Mouse (Mus musculus): ENCODE data around the gene Dpm1.

The Dpm1 gene

GRCm38 (mm10) chr2:168223326-168223725 is 7.1 kb downstream of the Dpm1 start:
- 68% methylated on average over 6 of the region's 6 CpGs for WGBS

GRCm38 (mm10) chr2:168213788-168214397 is 16.5 kb downstream of the Dpm1 start:
- WGBS = 53% methylated on average over 5 of the region's 5 CpGs

DNA sequence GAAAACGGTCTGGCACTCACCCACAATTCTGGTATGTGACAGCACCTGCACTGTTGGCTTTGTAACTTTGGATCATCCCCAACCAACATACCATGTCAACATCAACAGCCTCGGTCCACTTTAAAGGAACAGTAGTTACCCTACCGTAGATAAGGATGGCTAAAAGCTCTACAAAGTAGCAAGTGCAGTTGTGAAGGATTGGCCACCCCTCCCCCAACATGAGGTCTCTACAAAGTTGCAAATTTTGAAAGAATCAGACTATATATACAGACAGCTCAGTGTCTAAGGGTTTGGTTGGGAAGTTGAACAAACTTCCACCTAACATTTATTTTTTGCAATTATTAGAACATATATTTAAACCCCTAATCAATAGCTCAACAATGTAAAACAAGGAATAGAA is 22.5 kb downstream of the Dpm1 start:
- 91% methylated on average over 3 of the region's 3 CpGs for WGBS

- 1% methylated on average over 73 of the region's 89 CpGs for WGBS
Measured at GRCm38 (mm10) chr2:168206725-168207644, 23.4 kb downstream of the Dpm1 start, which contains the start of gene Adnp. TSS of gene Adnp (minus strand) at chr2:168207112.

DNA sequence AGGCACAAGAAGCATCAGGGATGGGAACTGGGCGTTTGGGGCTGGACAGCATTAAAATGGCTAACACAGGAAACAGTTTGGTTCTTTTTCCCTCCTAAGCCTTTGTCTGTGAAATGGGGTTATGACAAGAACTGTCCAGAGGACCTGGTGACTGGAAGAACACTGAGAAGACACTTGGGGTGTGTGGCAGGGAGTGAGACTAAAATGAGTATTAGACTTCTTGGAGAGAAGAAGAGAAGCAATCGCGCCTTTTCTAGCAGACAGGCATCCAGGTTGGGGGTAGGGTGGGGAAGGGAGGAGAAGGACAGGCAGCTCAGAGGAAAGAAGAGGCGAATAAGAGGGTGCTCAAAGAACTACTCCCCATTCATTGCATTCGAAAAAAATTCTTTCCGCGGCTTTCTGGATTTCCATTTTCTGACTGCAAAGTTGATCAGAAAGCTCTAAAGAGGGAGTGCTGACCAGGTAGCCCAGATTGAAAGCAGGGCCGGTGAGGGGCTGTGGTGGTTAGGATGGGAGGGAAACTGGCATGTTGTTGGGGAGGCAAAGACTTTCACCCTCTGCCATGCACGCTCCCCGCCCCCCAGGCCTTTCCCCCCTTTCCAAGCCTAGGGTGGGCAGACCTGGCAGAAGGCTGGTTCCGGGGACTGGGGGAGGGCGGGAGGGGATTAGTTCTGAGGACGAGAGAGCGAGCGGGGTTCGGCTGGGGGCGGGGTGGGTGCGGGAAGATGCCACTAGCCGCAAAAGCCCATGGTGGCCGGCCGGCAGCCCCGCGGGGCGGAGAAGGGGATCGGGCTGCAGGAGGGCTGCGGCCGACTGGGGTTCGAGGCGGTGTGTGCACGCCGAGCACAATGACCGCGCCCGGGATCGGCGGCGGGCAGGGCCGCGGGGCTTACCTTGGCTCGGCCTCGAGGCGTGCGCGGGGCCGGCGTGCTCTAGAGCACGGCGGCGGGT is 24.4 kb downstream of the Dpm1 start:
- WGBS = 1% methylated on average over 46 of the region's 49 CpGs

GRCm38 (mm10) chr2:168205265-168205664 is 25.1 kb downstream of the Dpm1 start:
- 2% methylated on average over 6 of the region's 6 CpGs for WGBS

GRCm38 (mm10) chr2:168204476-168204999 is 25.9 kb downstream of the Dpm1 start:
- WGBS = 39% methylated on average over 8 of the region's 8 CpGs

- WGBS = 60% methylated on average over 4 of the region's 5 CpGs
Measured at GRCm38 (mm10) chr2:168200014-168200691, 30.2 kb downstream of the Dpm1 start.

DNA sequence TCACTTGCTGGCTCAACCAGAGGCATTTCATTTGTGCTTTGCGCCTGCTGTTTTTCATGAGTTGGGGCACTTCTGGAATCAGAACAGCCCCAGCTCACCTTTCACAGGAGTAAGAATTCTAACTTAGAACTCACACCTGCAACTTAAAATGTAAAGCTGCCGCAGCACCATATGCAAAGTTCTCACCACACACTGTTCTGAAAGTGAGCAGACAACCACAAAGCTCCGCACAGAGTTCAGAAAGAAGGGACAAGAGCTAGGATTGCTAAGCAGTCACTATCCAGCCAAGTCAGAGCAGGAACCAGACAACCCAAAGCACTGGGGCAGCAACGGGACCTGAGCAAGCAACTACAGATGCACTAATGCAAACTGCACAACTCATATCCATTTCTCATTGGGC is 30.9 kb downstream of the Dpm1 start:
- WGBS = 41% methylated on average over 4 of the region's 4 CpGs

- WGBS = 55% methylated on average over 1 of the region's 1 CpGs
Measured at GRCm38 (mm10) chr2:168198421-168198820, 32.0 kb downstream of the Dpm1 start.

DNA sequence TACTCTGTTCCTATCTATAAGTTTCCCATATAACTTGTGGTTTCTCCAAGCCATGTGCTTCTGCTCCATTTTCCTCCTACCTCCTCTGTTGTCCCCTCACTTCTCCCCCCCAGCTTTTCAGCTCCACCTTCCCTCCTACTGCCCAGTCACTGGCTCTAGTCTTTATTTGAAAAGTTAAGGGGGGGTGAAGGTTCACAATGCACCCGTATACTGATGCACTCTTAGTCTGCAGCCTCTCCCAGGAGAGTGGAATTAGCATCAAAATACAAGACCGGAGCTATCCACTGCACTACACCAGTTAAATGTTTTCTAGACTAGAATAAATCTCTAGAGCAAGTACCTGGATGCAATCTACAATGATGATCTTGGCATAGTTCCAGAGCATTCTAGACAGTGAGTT is 34.7 kb downstream of the Dpm1 start:
- WGBS = 36% methylated on average over 2 of the region's 2 CpGs

GRCm38 (mm10) chr2:168193685-168194084 is 36.7 kb downstream of the Dpm1 start:
- 47% methylated on average over 2 of the region's 2 CpGs for whole genome bisulfite sequencing

- 61% methylated on average over 2 of the region's 2 CpGs for WGBS
Measured at GRCm38 (mm10) chr2:168191856-168192255, 38.5 kb downstream of the Dpm1 start.

GRCm38 (mm10) chr2:168175946-168176345 is 54.4 kb downstream of the Dpm1 start:
- 42% methylated on average over 7 of the region's 7 CpGs for WGBS

DNA sequence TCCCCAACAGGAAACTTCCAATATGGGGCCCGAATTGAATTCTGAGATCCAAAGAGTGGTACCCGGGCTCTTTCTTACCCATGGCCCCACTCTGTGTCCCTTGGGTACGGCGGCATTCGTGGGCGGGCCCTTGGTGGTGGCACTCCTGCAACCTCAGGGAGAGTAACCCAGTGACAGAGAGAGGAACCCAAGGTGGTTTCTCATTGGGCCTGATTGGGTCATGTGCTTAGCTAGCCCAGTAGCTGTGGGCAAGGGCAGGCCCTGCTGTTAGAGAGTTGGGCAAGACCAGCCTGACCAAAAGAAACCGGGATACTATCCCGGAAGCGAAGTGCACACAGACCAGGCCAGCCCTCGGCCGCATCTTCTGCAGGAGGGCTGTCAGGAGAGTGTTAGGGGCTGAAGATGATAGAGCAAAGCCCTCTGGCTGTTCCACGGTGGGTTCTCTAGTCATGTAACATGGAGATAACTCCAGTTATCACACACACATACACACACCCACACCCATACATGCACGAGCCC is 60.2 kb downstream of the Dpm1 start:
- 32% methylated on average over 13 of the region's 13 CpGs for WGBS

- 36% methylated on average over 9 of the region's 9 CpGs for WGBS
Measured at GRCm38 (mm10) chr2:168169800-168170113, 60.6 kb downstream of the Dpm1 start.

DNA sequence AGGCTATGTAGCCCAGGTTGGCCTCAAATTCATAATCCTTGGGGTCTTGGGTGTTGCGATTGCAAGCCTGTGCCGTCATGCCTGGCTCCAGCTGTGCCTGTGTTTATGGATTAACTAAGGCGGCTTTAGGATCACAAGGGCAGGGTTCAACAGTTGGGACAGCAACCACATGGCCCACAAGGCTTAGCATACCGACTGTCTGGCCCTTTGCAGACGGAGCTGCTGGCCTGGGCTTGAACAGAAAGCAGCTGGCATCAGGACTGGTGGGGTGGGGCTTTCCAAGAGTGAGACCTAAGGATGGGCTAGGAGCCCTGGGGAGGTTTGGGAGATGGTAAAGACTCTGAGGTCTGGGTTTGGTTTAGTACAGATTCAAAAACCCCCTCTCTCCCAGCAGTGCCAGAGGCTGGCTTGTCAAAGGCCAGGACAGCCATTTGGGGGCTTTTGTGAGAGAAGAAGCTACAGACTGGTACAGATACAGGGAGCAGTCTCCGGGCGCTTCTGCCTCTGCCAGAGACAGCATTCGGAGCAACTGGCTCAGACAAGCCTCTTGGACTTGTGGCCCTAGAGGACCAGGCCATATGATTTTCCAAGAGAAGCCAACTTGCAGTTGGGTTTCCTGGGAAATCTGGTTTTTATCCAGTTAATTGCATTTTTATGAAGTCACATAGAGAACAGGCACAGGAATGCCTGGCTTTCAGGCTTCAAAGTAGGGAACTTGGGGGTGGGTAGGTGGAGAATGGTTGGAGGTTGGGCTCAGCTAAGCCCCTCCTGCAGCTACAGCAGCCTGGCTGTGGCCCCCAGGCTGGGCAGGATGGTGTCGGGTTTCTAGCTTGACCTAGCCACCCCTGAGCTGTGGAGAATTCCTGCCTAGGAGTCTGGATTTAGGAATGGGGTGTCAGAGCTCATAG is 61.2 kb downstream of the Dpm1 start:
- WGBS = 71% methylated on average over 9 of the region's 9 CpGs

DNA sequence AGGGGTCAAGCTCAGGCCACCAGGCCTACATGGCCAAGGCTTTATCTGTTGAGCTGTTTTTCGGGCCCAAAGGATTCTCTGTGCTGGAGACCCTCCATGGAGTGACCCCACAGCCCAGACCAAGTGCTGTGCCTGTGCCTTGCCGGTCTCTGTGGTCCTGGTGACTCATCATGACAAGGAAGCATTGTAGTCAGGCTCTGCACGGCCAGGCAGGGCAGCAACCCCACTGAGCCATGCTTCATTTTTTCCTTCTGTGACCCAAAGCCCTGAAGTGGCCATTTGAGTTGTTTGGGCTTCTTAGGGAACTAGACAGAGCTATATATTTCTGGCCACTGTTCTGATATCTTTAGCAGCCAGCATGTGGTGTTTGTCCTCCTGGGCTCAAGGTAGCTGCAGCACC is 62.6 kb downstream of the Dpm1 start:
- 74% methylated on average over 3 of the region's 3 CpGs for WGBS

GRCm38 (mm10) chr2:168166750-168167460 is 63.5 kb downstream of the Dpm1 start:
- 69% methylated on average over 21 of the region's 21 CpGs for WGBS
